ENCODE assay signal across 9 mouse cellular contexts in the genomic region with DNA sequence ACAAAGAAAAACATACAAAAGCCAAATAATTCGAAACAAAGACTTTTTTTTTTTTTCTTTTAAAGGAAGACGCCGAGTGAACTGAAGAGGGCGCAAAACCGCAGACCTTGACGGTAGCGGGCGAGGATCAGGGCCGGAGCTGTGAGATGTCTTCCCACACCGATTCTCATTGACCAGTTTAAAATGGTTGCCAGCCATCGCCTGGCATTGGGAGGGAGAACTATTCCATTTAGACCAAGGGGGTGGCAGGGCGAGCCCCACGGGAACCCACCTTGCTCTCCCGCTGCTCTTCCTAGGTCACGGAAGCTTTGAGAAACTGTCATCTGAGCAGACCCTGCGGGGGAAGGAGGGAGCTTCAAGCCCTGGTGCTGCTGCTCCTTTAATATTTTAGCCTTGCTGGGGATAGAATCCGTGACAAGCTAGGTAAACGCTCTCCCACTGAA. TPM values are rescaled to one million over a fixed set of nuclear protein-coding genes. Genes with fewer than 3 reads are reported as not detected.
DNase-seq lines count a peak whose midpoint lies in the region; ATAC-seq and TF ChIP-seq lines count a peak whose summit lies in the region.
"Had no signal": no experiment of that assay in that cellular context is flagged by ENCODE, and none has a peak within 500 bp of the region (broad histone marks: within the 10 kb centered on the region; RNA-seq: fewer than 3 reads in every experiment).

No protein-coding gene starts in this region.

- H3K4me1 ChIP-seq in kidney, adult 2 months (ENCODE audit: control insufficient read depth, insufficient read depth, low read length): peaks cover 4% of the 10 kb centered on the region; the same call in 1 of the 2 replicates
- peaks cover 9% of the 10 kb centered on the region for H3K4me1 ChIP-seq in liver, postnatal 0 days (ENCODE audit: insufficient read depth)
- peaks cover 6% of the 10 kb centered on the region for H3K4me1 ChIP-seq in neural tube, embryonic 12.5 days

- 5% methylated on average over 18 of the region's 18 CpGs for WGBS in kidney, adult 2 months
- WGBS in liver, postnatal 0 days (ENCODE audit: insufficient replicate concordance): 2% methylated on average over 18 of the region's 18 CpGs
- WGBS in neural tube, embryonic 12.5 days: 2% methylated on average over 18 of the region's 18 CpGs

- H3K36me3 ChIP-seq in kidney, adult 2 months (ENCODE audit: control insufficient read depth, insufficient read depth, low read length): no peaks in the 10 kb centered on the region
- no peaks in the 10 kb centered on the region for H3K36me3 ChIP-seq in liver, postnatal 0 days (replicated peaks; ENCODE audit: insufficient read depth, low read length)
- H3K36me3 ChIP-seq in neural tube, embryonic 12.5 days: no peaks in the 10 kb centered on the region

- no peak for TF ChIP-seq POLR2A in kidney, adult 2 months (IDR thresholded peaks at IDR 0.05; ENCODE audit: low read depth, low read length)

- H3K4me3 ChIP-seq in kidney, adult 2 months (ENCODE audit: insufficient read depth, low read depth, low read length): peak overlapping the region; percentile 51
- peak overlapping the region; percentile 45 for H3K4me3 ChIP-seq in liver, postnatal 0 days (ENCODE audit: low read depth, low read length)
- peak overlapping the region; percentile 34 for H3K4me3 ChIP-seq in neural tube, embryonic 12.5 days

- peak overlapping the region; percentile 70 for H3K4me2 ChIP-seq in liver, postnatal 0 days (ENCODE audit: low read depth, low read length)
- peak overlapping the region; percentile 60 for H3K4me2 ChIP-seq in neural tube, embryonic 12.5 days (replicated peaks)

- TF ChIP-seq EP300 in liver, postnatal 0 days (IDR thresholded peaks at IDR 0.05; ENCODE audit: low read depth): no peak

- no peaks in the 10 kb centered on the region for H3K27me3 ChIP-seq in kidney, adult 2 months (replicated peaks; ENCODE audit: control insufficient read depth, insufficient read depth, low read length)
- H3K27me3 ChIP-seq in liver, postnatal 0 days (ENCODE audit: insufficient read depth, low read length): no peaks in the 10 kb centered on the region
- H3K27me3 ChIP-seq in neural tube, embryonic 12.5 days (replicated peaks): no peaks in the 10 kb centered on the region; the same call in 1 of the 2 replicates

- peak; percentile 58 for TF ChIP-seq CTCF in kidney, adult 2 months (conservative IDR thresholded peaks at IDR 0.05; ENCODE audit: insufficient read depth, insufficient read length, low read depth, low read length)
- TF ChIP-seq CTCF in liver, postnatal 0 days (IDR thresholded peaks at IDR 0.05; ENCODE audit: low read depth): peak; percentile 66

- H3K27ac ChIP-seq in kidney, adult 2 months (ENCODE audit: insufficient read depth, low read depth, low read length): no peak overlapping the region
- H3K27ac ChIP-seq in liver, postnatal 0 days (ENCODE audit: low read depth): no peak overlapping the region
- H3K27ac ChIP-seq in neural tube, embryonic 12.5 days: no peak overlapping the region; the same call in 1 of the 2 replicates

- ATAC-seq in liver, postnatal 0 days: peak; percentile 48; the same call in 1 of the 2 replicates
- 0 out of 2 replicates have a peak, but pooled peaks have one; percentile 60 for ATAC-seq in neural tube, embryonic 12.5 days (ENCODE audit: low FRiP score, low read depth)

- H3K9me3 ChIP-seq in liver, postnatal 0 days (ENCODE audit: low read length): no peaks in the 10 kb centered on the region
- no peaks in the 10 kb centered on the region for H3K9me3 ChIP-seq in neural tube, embryonic 12.5 days

- DNase-seq in B cell, adult 2 months: peak; percentile 69 to 70
- peak; percentile 38 for DNase-seq in adipocyte (ENCODE audit: low spot score)
- DNase-seq in embryo, embryonic 10 days (ENCODE audit: low spot score): peak; percentile 88
- peak; percentile 37 to 65 for DNase-seq in gastrocnemius, postnatal 4 days (ENCODE audit: low spot score in 2 of 2)
- peak; percentile 71 for DNase-seq in kidney, adult 2 months
- DNase-seq in liver, postnatal 0 days: peak; percentile 72
- peak; percentile 80 for DNase-seq in testis, postnatal 10 days (ENCODE audit: low spot score)

- H3K9ac ChIP-seq in liver, postnatal 0 days (replicated peaks): peak overlapping the region; percentile 58
- peak overlapping the region; percentile 65 for H3K9ac ChIP-seq in neural tube, embryonic 12.5 days

RNA-seq across cellular contexts. Expression of gene Hnrnph1, which starts 5.4 kb away (rescaled TPM):
- total RNA-seq in gastrocnemius, postnatal 4 days (2021): 100 to 1,000 TPM; 217 to 271 TPM
- 40.2 and 65.0 TPM in 2 replicates for polyA plus RNA-seq in kidney, adult 2 months (2012; rRNA removed)
- polyA plus RNA-seq in liver, postnatal 0 days (2015; fragmentation: Nextera tagmentation; extraction: Ambion mirVana): 70.1 and 71.1 TPM in 2 replicates
- 635 and 665 TPM in 2 replicates for polyA plus RNA-seq in neural tube, embryonic 12.5 days (2016; fragmentation: Nextera tagmentation; extraction: Ambion mirVana)

RNA-seq across cellular contexts. Expression of gene Cby3, which starts 17.2 kb away (rescaled TPM):
- not detected for total RNA-seq in gastrocnemius, postnatal 4 days (2021)
- 1.3 TPM in 2 replicates for polyA plus RNA-seq in kidney, adult 2 months (2012; rRNA removed)
- 0.21 TPM in 1 of 2 replicates, not detected in the other for polyA plus RNA-seq in liver, postnatal 0 days (2015; fragmentation: Nextera tagmentation; extraction: Ambion mirVana)
- polyA plus RNA-seq in neural tube, embryonic 12.5 days (2016; fragmentation: Nextera tagmentation; extraction: Ambion mirVana): 0.31 TPM in 1 of 2 replicates, not detected in the other
- total RNA-seq: gastrocnemius, adult 8-10 months had no signal

RNA-seq across cellular contexts. Expression of gene Canx, which starts 45.9 kb away (rescaled TPM):
- total RNA-seq in gastrocnemius, postnatal 4 days (2021): 100 to 1,000 TPM; 216 to 225 TPM
- 84.1 and 118 TPM in 2 replicates for polyA plus RNA-seq in kidney, adult 2 months (2012; rRNA removed)
- 125 and 130 TPM in 2 replicates for polyA plus RNA-seq in liver, postnatal 0 days (2015; fragmentation: Nextera tagmentation; extraction: Ambion mirVana)
- 277 and 291 TPM in 2 replicates for polyA plus RNA-seq in neural tube, embryonic 12.5 days (2016; fragmentation: Nextera tagmentation; extraction: Ambion mirVana)

RNA-seq across cellular contexts. Expression of gene Rufy1, which starts 59.5 kb away (rescaled TPM):
- 10 to 100 TPM; 22.3 to 23.5 TPM for total RNA-seq in gastrocnemius, postnatal 4 days (2021)
- polyA plus RNA-seq in kidney, adult 2 months (2012; rRNA removed): 27.7 and 30.4 TPM in 2 replicates
- 7.1 and 7.9 TPM in 2 replicates for polyA plus RNA-seq in liver, postnatal 0 days (2015; fragmentation: Nextera tagmentation; extraction: Ambion mirVana)
- 27.9 and 29.0 TPM in 2 replicates for polyA plus RNA-seq in neural tube, embryonic 12.5 days (2016; fragmentation: Nextera tagmentation; extraction: Ambion mirVana)

Comparison
In these comparisons a context has a peak if more than half of its experiments do, and no peak if none do; other contexts are left out.
1. DNase-seq: peak in every context shown above with its lines; median percentile 88 in embryo, embryonic 10 days; 80 in testis, postnatal 10 days; 72 in liver, postnatal 0 days; 71 in kidney, adult 2 months; 70 in B cell, adult 2 months; 51 in gastrocnemius, postnatal 4 days; 38 in adipocyte.